Mouse (Mus musculus) heart, postnatal 0 days (tissue): ENCODE measurements around the gene Wnt7a.

Experiments used
- CTCF ChIP-seq: IDR thresholded peaks from 2 replicates; pipeline ENCODE4 v1.5.1; 2016; ENCODE audit warnings: antibody characterized with exemption, control low read depth, low read depth
- EP300 ChIP-seq: IDR thresholded peaks from 2 replicates; pipeline ENCODE4 v1.6.1; 2016; ENCODE audit warnings: antibody characterized with exemption, low read depth

DNA sequence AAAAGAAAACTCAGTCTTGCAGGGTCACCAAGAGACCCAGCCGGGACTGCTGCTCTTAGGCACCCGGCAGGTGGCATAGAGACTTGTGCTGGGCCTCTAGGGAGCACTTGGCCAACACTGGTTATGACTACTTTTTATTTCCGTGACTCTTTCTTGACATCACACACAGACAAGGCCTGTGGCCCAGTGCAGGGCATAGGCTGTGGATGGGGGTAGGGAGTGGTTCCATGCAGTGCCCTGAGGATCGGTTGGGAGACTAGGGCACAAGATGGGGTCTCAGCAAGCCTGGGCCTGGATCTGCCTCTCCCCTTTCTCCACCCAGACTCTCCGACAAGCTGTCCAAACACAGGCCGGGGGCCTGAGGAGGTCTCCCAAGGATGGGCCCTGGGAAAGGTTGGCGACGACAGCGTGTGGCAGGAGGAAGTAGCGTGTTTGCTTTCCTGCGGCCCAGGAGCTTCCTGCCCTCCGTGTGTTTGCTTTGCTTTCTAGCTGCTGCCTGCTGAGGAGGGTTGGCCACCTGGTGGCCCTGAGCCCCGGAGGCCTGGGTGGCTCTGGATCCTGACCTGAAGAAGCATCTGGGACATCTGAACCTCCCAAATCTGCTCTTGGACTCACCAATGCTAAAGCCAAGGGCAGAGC lies 53.8 kb downstream of the Wnt7a start:
- no peak for TF ChIP-seq EP300
- no peak for TF ChIP-seq CTCF
